Mouse (Mus musculus): ENCODE measurements around the gene Prdm16. TPM values are rescaled to one million over a fixed set of nuclear protein-coding genes. Genes with fewer than 3 reads are reported as not detected.

The Prdm16 gene
- total and polyA plus RNA-seq, 3 experiments = not detected

DNA sequence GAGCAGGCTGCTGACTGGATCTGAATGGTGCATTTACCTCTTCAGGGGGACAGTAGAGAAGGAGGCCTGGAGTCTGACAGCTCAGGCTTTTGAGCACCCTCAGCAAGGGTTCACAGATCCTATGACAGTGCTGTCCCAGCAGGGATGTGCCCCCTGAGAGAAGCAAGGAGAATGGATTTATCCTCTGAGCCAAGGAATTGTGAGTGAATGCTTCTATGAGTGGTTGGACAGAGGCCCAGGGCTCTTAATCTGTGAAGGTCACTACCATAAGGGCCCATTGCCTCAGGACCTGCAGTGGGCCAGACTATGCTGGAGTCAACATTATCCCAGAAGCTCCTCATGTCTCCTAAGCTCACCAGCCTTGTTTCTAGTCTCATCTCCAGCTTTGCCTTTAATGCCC, 23.4 kb upstream of the Prdm16 start (continued):
- TF ChIP-seq ZNF384 (IDR thresholded peaks at IDR 0.05; ENCODE audit: low read depth, low read length) (no peak), SIN3A (IDR thresholded peaks at IDR 0.05; ENCODE audit: low read length) (no peak)

DNA sequence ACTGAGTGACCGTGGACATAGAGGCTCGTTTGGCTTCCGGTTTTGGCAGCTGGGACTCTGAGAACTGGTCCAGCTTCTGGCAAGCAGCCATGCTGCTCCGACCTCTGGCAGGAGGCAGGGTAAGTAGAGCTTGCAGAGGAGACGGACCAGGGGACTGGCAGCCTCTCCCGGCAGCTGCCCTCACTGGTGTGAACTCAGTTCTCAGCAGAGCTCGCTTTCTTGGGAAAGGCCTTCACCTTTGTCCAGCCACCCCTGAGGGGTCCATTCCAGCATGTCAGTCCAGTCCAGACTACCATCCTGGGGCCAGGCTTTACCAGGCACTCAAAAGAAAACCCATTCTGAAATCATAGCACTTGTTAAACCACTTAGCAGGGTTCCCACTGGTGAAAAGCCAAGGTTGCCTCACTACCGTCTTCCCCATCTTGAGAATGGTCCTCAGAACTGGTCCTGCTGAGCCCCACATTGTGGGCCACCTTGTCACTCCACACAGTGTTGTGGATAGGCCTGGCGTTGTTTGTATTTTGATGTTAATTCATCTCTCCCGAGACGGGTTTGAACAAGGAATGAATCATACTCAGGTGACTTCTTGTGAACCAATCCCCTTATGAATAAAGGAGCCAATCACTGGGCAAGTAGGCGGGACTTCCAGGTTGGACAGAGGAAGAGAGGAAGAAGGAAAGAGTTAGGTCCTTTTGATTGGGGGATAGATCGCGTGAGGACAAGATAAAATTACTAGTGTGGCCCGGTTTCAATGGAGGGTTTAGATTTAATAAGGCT, 18.6 kb upstream of the Prdm16 start:
- peaks cover 73% of the 10 kb centered on the region for H3K9me3 ChIP-seq (replicated peaks; ENCODE audit: low read length)
- no peak overlapping the region for H3K27ac ChIP-seq (ENCODE audit: insufficient read depth, low read depth)
- TF ChIP-seq PAX5 (IDR thresholded peaks at IDR 0.05; ENCODE audit: low read length) = no peak
- TF ChIP-seq MAX (IDR thresholded peaks at IDR 0.05; ENCODE audit: low read length) = no peak
- no peak for TF ChIP-seq NRF1 (IDR thresholded peaks at IDR 0.05; ENCODE audit: low read depth, low read length)
- no peak for DNase-seq (ENCODE audit: extremely low read depth)
- H3K4me1 ChIP-seq (ENCODE audit: control insufficient read depth in 1 of 2, insufficient read depth in 2 of 2) = no peaks in the 10 kb centered on the region
- H3K79me2 ChIP-seq (replicated peaks; ENCODE audit: control insufficient read depth, extremely low read depth, insufficient read depth, poor library complexity, severe bottlenecking) = no peaks in the 10 kb centered on the region
- in situ Hi-C loops (cut with MboI; ENCODE audit: low pct_ligation_motif_present, low pct_unique_long_range_greater_than_20kb, low sequenced_read_pairs) = no loop called here
- H3K36me3 ChIP-seq (replicated peaks in 1 of 2; ENCODE audit: control insufficient read depth in 1 of 2, insufficient read depth in 1 of 2, low read length in 1 of 2) = no peaks in the 10 kb centered on the region
- H3K4me3 ChIP-seq (replicated peaks in 1 of 3; ENCODE audit: low read depth in 2 of 3, low read length in 2 of 3, poor library complexity in 1 of 3) = no peak overlapping the region
- no peak overlapping the region for H3K4me2 ChIP-seq (ENCODE audit: insufficient read depth, low read depth, poor library complexity, severe bottlenecking)
- dilution Hi-C loops (cut with MboI; ENCODE audit: extremely low pct_ligation_motif_present, extremely low pct_unique_long_range_greater_than_20kb, low sequenced_read_pairs) = no loop called here
- H3K9ac ChIP-seq (ENCODE audit: insufficient read depth, low read depth) = no peak overlapping the region
- H3K27me3 ChIP-seq (replicated peaks) = no peaks in the 10 kb centered on the region

DNA sequence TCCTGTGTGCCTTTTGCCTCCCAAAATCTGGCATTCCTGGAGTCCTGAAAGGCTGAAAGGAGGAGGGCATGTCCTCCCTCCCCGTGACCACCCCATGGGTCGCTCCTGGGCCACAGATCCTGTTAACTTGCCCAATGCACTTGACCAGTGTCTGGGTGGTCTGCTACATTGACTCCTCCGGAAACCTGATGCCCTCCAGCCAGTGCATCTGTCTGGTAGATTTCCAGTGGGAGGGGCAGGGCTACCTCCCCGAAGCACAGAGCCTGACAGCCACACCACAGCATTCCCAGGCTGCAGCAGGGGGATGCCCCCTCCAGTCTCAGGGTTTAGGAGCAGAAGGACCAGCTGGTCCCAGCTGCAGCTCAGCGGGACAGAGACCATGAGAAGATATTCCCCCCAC, 15.8 kb upstream of the Prdm16 start:
- H3K4me1 ChIP-seq (ENCODE audit: control insufficient read depth in 1 of 2, insufficient read depth in 2 of 2) = no peaks in the 10 kb centered on the region
- dilution Hi-C loops (cut with MboI; ENCODE audit: extremely low pct_ligation_motif_present, extremely low pct_unique_long_range_greater_than_20kb, low sequenced_read_pairs) (no loop called here), in situ Hi-C loops (cut with MboI; ENCODE audit: low pct_ligation_motif_present, low pct_unique_long_range_greater_than_20kb, low sequenced_read_pairs) (no loop called here)
- H3K79me2 ChIP-seq (replicated peaks; ENCODE audit: control insufficient read depth, extremely low read depth, insufficient read depth, poor library complexity, severe bottlenecking) = no peaks in the 10 kb centered on the region
- H3K27me3 ChIP-seq (replicated peaks) = no peaks in the 10 kb centered on the region
- no peak overlapping the region for H3K27ac ChIP-seq (ENCODE audit: insufficient read depth, low read depth)
- H3K9me3 ChIP-seq (replicated peaks; ENCODE audit: low read length) = peaks cover 74% of the 10 kb centered on the region
- TF ChIP-seq TCF12 (IDR thresholded peaks at IDR 0.05; ENCODE audit: low read depth, low read length) = no peak
- TF ChIP-seq NRF1 (IDR thresholded peaks at IDR 0.05; ENCODE audit: low read depth, low read length) = no peak
- TF ChIP-seq MAFK (IDR thresholded peaks at IDR 0.05; ENCODE audit: insufficient replicate concordance, low read length) = no peak
- no peak for TF ChIP-seq MEF2A (IDR thresholded peaks at IDR 0.05; ENCODE audit: borderline replicate concordance, low read depth, low read length)
- TF ChIP-seq ZKSCAN1 (IDR thresholded peaks at IDR 0.05; ENCODE audit: borderline replicate concordance, low read depth, low read length) = no peak
- no peak overlapping the region for H3K4me2 ChIP-seq (ENCODE audit: insufficient read depth, low read depth, poor library complexity, severe bottlenecking)
- no peak for DNase-seq (ENCODE audit: extremely low read depth)
- H3K36me3 ChIP-seq (replicated peaks in 1 of 2; ENCODE audit: control insufficient read depth in 1 of 2, insufficient read depth in 1 of 2, low read length in 1 of 2) = no peaks in the 10 kb centered on the region
- no peak overlapping the region for H3K9ac ChIP-seq (ENCODE audit: insufficient read depth, low read depth)
- H3K4me3 ChIP-seq (replicated peaks in 1 of 3; ENCODE audit: low read depth in 2 of 3, low read length in 2 of 3, poor library complexity in 1 of 3) = no peak overlapping the region

GRCm38 (mm10) chr4:154649083-154649747, 12.5 kb upstream of the Prdm16 start:
- Histone ChIP-seq H3K4me3 (replicated peaks in 1 of 3; ENCODE audit: low read depth in 2 of 3, low read length in 2 of 3, poor library complexity in 1 of 3) (no peak overlapping the region), H3K27ac (ENCODE audit: insufficient read depth, low read depth) (no peak overlapping the region), H3K27me3 (replicated peaks) (no peaks in the 10 kb centered on the region), H3K9ac (ENCODE audit: insufficient read depth, low read depth) (no peak overlapping the region), H3K79me2 (replicated peaks; ENCODE audit: control insufficient read depth, extremely low read depth, insufficient read depth, poor library complexity, severe bottlenecking) (no peaks in the 10 kb centered on the region), H3K4me1 (ENCODE audit: control insufficient read depth in 1 of 2, insufficient read depth in 2 of 2) (no peaks in the 10 kb centered on the region), H3K4me2 (ENCODE audit: insufficient read depth, low read depth, poor library complexity, severe bottlenecking) (no peak overlapping the region), H3K36me3 (replicated peaks in 1 of 2; ENCODE audit: control insufficient read depth in 1 of 2, insufficient read depth in 1 of 2, low read length in 1 of 2) (no peaks in the 10 kb centered on the region), H3K9me3 (replicated peaks; ENCODE audit: low read length) (peaks cover 74% of the 10 kb centered on the region)
- dilution Hi-C loops (cut with MboI; ENCODE audit: extremely low pct_ligation_motif_present, extremely low pct_unique_long_range_greater_than_20kb, low sequenced_read_pairs) (no loop called here), in situ Hi-C loops (cut with MboI; ENCODE audit: low pct_ligation_motif_present, low pct_unique_long_range_greater_than_20kb, low sequenced_read_pairs) (no loop called here)
- no peak for DNase-seq (ENCODE audit: extremely low read depth)
- TF ChIP-seq CTCF (conservative IDR thresholded peaks at IDR 0.05 in 1 of 2, IDR thresholded peaks at IDR 0.05 in 1 of 2; ENCODE audit: low read depth in 2 of 2, low read length in 2 of 2) (no peak), ZNF384 (IDR thresholded peaks at IDR 0.05; ENCODE audit: low read depth, low read length) (no peak), SMC3 (IDR thresholded peaks at IDR 0.05; ENCODE audit: low read depth, low read length) (no peak), RAD21 (IDR thresholded peaks at IDR 0.05; ENCODE audit: low read depth, low read length) (no peak), MYC (IDR thresholded peaks at IDR 0.05; ENCODE audit: low read depth, low read length) (no peak), MAFK (IDR thresholded peaks at IDR 0.05; ENCODE audit: insufficient replicate concordance, low read length) (no peak), MAX (IDR thresholded peaks at IDR 0.05; ENCODE audit: low read length) (no peak), TBP (conservative IDR thresholded peaks at IDR 0.05; ENCODE audit: low read depth, low read length) (no peak), BHLHE40 (IDR thresholded peaks at IDR 0.05; ENCODE audit: low read depth, low read length) (no peak), CHD1 (IDR thresholded peaks at IDR 0.05; ENCODE audit: low read depth, low read length) (no peak), TCF12 (IDR thresholded peaks at IDR 0.05; ENCODE audit: low read depth, low read length) (no peak), ZC3H11A (IDR thresholded peaks at IDR 0.05; ENCODE audit: low read depth, low read length) (no peak), SIN3A (IDR thresholded peaks at IDR 0.05; ENCODE audit: low read length) (no peak), MEF2A (IDR thresholded peaks at IDR 0.05; ENCODE audit: borderline replicate concordance, low read depth, low read length) (no peak), IRF4 (IDR thresholded peaks at IDR 0.05; ENCODE audit: low read depth, low read length) (no peak), PAX5 (IDR thresholded peaks at IDR 0.05; ENCODE audit: low read length) (no peak), ELF1 (IDR thresholded peaks at IDR 0.05; ENCODE audit: low read depth, low read length) (no peak)
